Mouse (Mus musculus) MEL (cell line): ENCODE measurements around the gene Tnni2. TPM values are rescaled to one million over a fixed set of nuclear protein-coding genes. Genes with fewer than 3 reads are reported as not detected.

Experiments used
- DNase-seq: peaks from one replicate; pipeline ENCODE4 v3.0.0; 2011; ENCODE audit warnings: low read depth, low spot score
- H3K27ac ChIP-seq: 2 replicates; pipeline ENCODE4 v1.5.1; 2012; ENCODE audit warnings: low read depth, mild to moderate bottlenecking, control low read depth, low read length, moderate library complexity; ENCODE audit not compliant: control insufficient read depth
- H3K27me3 ChIP-seq, 2 experiments: fragments of 150-350 bp in 1 of 2; sonication (generic) in 1 of 2; 2 replicates each; pipeline ENCODE4 v1.6.1; 2012; ENCODE audit warnings: low read length in 2 of 2, mild to moderate bottlenecking in 2 of 2, improper control_type of control experiment in 1 of 2, moderate library complexity in 1 of 2; ENCODE audit not compliant: insufficient read depth in 2 of 2, control insufficient read depth in 1 of 2
- H3K36me3 ChIP-seq, 2 experiments: 2 replicates each; pipeline ENCODE4 v1.6.1; 2012 to 2014; ENCODE audit warnings: low read length in 2 of 2, improper control_type of control experiment in 1 of 2, inconsistent platforms in 1 of 2, mild to moderate bottlenecking in 1 of 2; ENCODE audit not compliant: insufficient read depth in 2 of 2, control insufficient read depth in 1 of 2
- H3K4me1 ChIP-seq, 2 experiments: fragments of 150-350 bp in 1 of 2; sonication (generic) in 1 of 2; 2 replicates each; pipeline ENCODE4 v1.6.1; 2012; ENCODE audit warnings: low read length in 2 of 2, improper control_type of control experiment in 1 of 2, mild to moderate bottlenecking in 1 of 2; ENCODE audit not compliant: insufficient read depth in 2 of 2, control insufficient read depth in 1 of 2
- H3K4me3 ChIP-seq, 2 experiments: fragments of 150-350 bp in 1 of 2; sonication (generic) in 1 of 2; 2 replicates each; pipeline ENCODE4 v1.5.1; 2012; ENCODE audit warnings: low read depth in 2 of 2, low read length in 2 of 2, mild to moderate bottlenecking in 2 of 2, moderate library complexity in 2 of 2, control low read depth in 1 of 2, improper control_type of control experiment in 1 of 2; ENCODE audit not compliant: control insufficient read depth in 1 of 2, insufficient read depth in 1 of 2
- H3K79me2 ChIP-seq: 2 replicates; pipeline ENCODE4 v1.6.1; 2012; ENCODE audit warnings: mild to moderate bottlenecking, low read length, moderate library complexity; ENCODE audit not compliant: control insufficient read depth, poor library complexity, insufficient read depth
- H3K9ac ChIP-seq: 2 replicates; pipeline ENCODE4 v1.6.1; 2012; ENCODE audit warnings: low read depth, mild to moderate bottlenecking, control low read depth, low read length, moderate library complexity; ENCODE audit not compliant: control insufficient read depth, poor library complexity, severe bottlenecking
- H3K9me3 ChIP-seq: fragments of 150-350 bp; sonication (generic); replicated peaks from 2 replicates; pipeline ENCODE4 v1.6.1; 2012; ENCODE audit warnings: mild to moderate bottlenecking, low read length, improper control_type of control experiment, moderate library complexity; ENCODE audit not compliant: insufficient read depth
- CHD1 ChIP-seq: IDR thresholded peaks from 2 replicates; pipeline ENCODE4 v1.6.1; 2012; ENCODE audit warnings: low read depth, mild to moderate bottlenecking, inconsistent platforms, low read length, improper control_type of control experiment
- CHD2 ChIP-seq: IDR thresholded peaks from 2 replicates; pipeline ENCODE4 v1.6.1; 2011; ENCODE audit warnings: low read length, improper control_type of control experiment
- E2F4 ChIP-seq: IDR thresholded peaks from 2 replicates; pipeline ENCODE4 v1.6.1; 2011; ENCODE audit warnings: low read depth, low read length, improper control_type of control experiment, borderline replicate concordance
- EP300 ChIP-seq, 2 experiments: IDR thresholded peaks; 2 replicates each; pipeline ENCODE4 v1.6.1; 2011; ENCODE audit warnings: improper control_type of control experiment in 2 of 2, low read length in 2 of 2, low read depth in 1 of 2, mild to moderate bottlenecking in 1 of 2
- HCFC1 ChIP-seq: IDR thresholded peaks from 2 replicates; pipeline ENCODE4 v1.6.1; 2012; ENCODE audit warnings: low read depth, mild to moderate bottlenecking, inconsistent platforms, low read length, improper control_type of control experiment, moderate library complexity
- KAT2A ChIP-seq: conservative IDR thresholded peaks from 2 replicates; pipeline ENCODE4 v1.6.1; 2012; ENCODE audit warnings: low read depth, low read length, improper control_type of control experiment, inconsistent platforms
- MAFK ChIP-seq: IDR thresholded peaks from 2 replicates; pipeline ENCODE4 v1.6.1; 2011; ENCODE audit warnings: low read depth, mild to moderate bottlenecking, low read length, improper control_type of control experiment, borderline replicate concordance
- MAZ ChIP-seq: IDR thresholded peaks from 2 replicates; pipeline ENCODE4 v1.6.1; 2012; ENCODE audit warnings: low read depth, mild to moderate bottlenecking, inconsistent platforms, low read length, improper control_type of control experiment
- MYB ChIP-seq: IDR thresholded peaks from 2 replicates; pipeline ENCODE4 v1.6.1; 2011; ENCODE audit warnings: mild to moderate bottlenecking, low read depth, low read length, improper control_type of control experiment
- NRF1 ChIP-seq: IDR thresholded peaks from 2 replicates; pipeline ENCODE4 v1.6.1; 2014; ENCODE audit warnings: low read depth, mild to moderate bottlenecking, inconsistent platforms, low read length, improper control_type of control experiment, moderate library complexity; ENCODE audit not compliant: poor library complexity, insufficient read depth, severe bottlenecking
- POLR2AphosphoS5 ChIP-seq: IDR thresholded peaks from 2 replicates; pipeline ENCODE4 v1.6.1; 2012; ENCODE audit warnings: low read depth, borderline replicate concordance, mild to moderate bottlenecking, inconsistent platforms, low read length, moderate library complexity, mixed read lengths
- RAD21 ChIP-seq: IDR thresholded peaks from 2 replicates; pipeline ENCODE4 v1.6.1; 2011; ENCODE audit warnings: mild to moderate bottlenecking, low read depth, low read length, improper control_type of control experiment
- SIN3A ChIP-seq: IDR thresholded peaks from 2 replicates; pipeline ENCODE4 v1.6.1; 2012; ENCODE audit warnings: low read length, improper control_type of control experiment, inconsistent platforms
- SMC3 ChIP-seq: IDR thresholded peaks from 2 replicates; pipeline ENCODE4 v1.6.1; 2011; ENCODE audit warnings: low read depth, low read length, improper control_type of control experiment
- USF2 ChIP-seq, 2 experiments: IDR thresholded peaks; 2 replicates each; pipeline ENCODE4 v1.6.1; 2011 to 2012; ENCODE audit warnings: improper control_type of control experiment in 2 of 2, low read length in 2 of 2, borderline replicate concordance in 1 of 2, inconsistent platforms in 1 of 2, low read depth in 1 of 2, mild to moderate bottlenecking in 1 of 2; ENCODE audit not compliant: insufficient read depth in 1 of 2
- ZC3H11A ChIP-seq: IDR thresholded peaks from 2 replicates; pipeline ENCODE4 v1.6.1; 2012; ENCODE audit warnings: low read depth, mild to moderate bottlenecking, inconsistent platforms, low read length, improper control_type of control experiment
- ZNF384 ChIP-seq: IDR thresholded peaks from 2 replicates; pipeline ENCODE4 v1.6.1; 2012; ENCODE audit warnings: low read depth, mild to moderate bottlenecking, inconsistent platforms, low read length, improper control_type of control experiment
- polyA plus RNA-seq, 2 experiments: library from polyadenylated mRNA; stranded (reverse) in 1 of 2; unstranded in 1 of 2; fragments of >175 nt in 1 of 2; fragments of >200 nt in 1 of 2; gene quantifications; 2 replicates each; pipeline versions ENCODE4 v1.2.1 to v1.2.4; 2012; ENCODE audit warnings: low replicate concordance in 2 of 2, low read depth in 1 of 2; ENCODE audit not compliant: insufficient read length in 2 of 2, insufficient read depth in 1 of 2, missing spikeins in 1 of 2
- total RNA-seq: library from RNA; depleted of rRNA; stranded (reverse); fragments of 300-350 nt; gene quantifications from 2 replicates; pipeline ENCODE4 v1.2.3, GENCODE M21; 2012

The Tnni2 gene
- total and polyA plus RNA-seq, 3 experiments, result 0.84 TPM; not detected in 2

DNA sequence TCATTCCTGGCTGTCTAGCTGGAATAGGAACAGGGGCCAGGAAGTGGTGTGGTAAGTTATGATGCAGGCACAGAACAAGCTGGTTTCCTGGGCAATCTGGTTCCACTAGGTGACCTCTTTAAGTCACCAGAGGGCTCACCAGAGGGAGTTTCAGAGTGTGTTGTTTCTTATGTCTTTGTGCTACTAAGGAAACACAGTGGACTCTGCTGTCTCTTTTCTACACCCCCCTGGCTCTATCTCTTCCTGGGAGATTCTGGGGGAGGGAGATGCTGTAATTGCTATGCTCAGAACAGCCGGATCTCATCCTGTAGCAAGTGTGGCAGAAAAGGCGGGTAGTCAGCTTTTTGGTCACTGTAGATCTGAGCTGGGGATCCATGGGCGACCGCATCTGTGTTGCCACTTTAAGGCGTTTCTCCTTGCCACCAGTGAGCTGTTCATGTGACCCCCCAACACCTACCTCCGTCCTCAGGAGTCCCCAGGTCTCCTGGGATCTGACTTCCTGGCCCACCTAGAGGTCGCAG, 28.6 kb downstream of the Tnni2 start:
- TF ChIP-seq SMC3, result no peak
- no peak overlapping the region for H3K4me3 ChIP-seq
- no peak overlapping the region for H3K27ac ChIP-seq
- no peaks in the 10 kb centered on the region for H3K9me3 ChIP-seq
- no peak overlapping the region for H3K9ac ChIP-seq
- H3K79me2 ChIP-seq, result no peaks in the 10 kb centered on the region
- H3K4me1 ChIP-seq, result no peaks in the 10 kb centered on the region
- no peak for DNase-seq
- H3K36me3 ChIP-seq, result no peaks in the 10 kb centered on the region
- peaks cover 0 to 5% of the 10 kb centered on the region in 2 experiments; a peak in 2 of 4 replicates for H3K27me3 ChIP-seq

DNA sequence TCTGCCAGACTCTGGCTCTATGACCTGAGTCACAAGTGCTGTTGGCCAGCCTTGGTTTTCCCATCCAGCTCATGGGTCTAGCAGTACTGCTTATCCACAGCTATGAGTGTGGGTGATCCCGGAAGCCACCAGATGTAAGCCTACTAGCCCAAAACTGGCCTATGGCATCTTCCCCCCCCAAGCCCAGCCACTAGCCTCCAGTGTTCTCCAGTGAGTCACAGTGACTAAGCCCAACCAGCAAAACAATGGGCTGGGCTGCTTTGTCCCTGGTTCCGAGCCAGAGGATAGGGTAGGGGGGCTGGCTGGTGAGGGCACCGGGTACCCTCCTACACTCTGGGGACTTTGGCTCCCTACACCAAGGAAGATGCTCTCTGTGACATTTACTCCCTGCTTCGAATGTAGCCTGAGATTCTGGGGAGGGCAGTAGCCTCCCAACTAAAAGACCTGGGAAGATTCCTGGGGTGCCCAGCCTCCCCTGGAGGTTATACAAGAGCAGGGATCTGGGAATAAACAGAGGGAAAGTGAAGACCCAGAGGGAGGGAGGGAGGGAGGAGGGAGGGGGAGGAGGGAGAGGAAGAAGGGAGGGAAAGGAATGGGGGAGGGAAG, 29.3 kb downstream of the Tnni2 start:
- no peak overlapping the region for H3K27ac ChIP-seq
- H3K9ac ChIP-seq, result no peak overlapping the region
- H3K36me3 ChIP-seq, result no peaks in the 10 kb centered on the region
- H3K9me3 ChIP-seq, result no peaks in the 10 kb centered on the region
- DNase-seq, result no peak
- no peaks in the 10 kb centered on the region for H3K79me2 ChIP-seq
- TF ChIP-seq ZNF384 (no peak), USF2 (IDR thresholded peaks at IDR 0.05; ENCODE audit: borderline replicate concordance in 1 of 2, insufficient read depth in 1 of 2, low read depth in 1 of 2, low read length in 2 of 2) (no peak), POLR2AphosphoS5 (no peak), EP300 (IDR thresholded peaks at IDR 0.05; ENCODE audit: low read depth in 1 of 2, low read length in 2 of 2) (no peak), CHD2 (no peak), ZC3H11A (no peak), MYB (no peak), E2F4 (no peak), NRF1 (no peak), SIN3A (no peak), KAT2A (no peak), CHD1 (no peak), MAFK (no peak), MAZ (no peak), HCFC1 (no peak), RAD21 (no peak)
- TF ChIP-seq, all 39 proteins: peak for 0
- Histone ChIP-seq H3K27me3 (peaks cover 0 to 5% of the 10 kb centered on the region in 2 experiments; a peak in 2 of 4 replicates), H3K4me1 (no peaks in the 10 kb centered on the region), H3K4me3 (no peak overlapping the region)
